Mouse (Mus musculus) adrenal gland, adult 2 months (tissue): ENCODE data around the gene Cep152. TPM values are rescaled to one million over a fixed set of nuclear protein-coding genes. Genes with fewer than 3 reads are reported as not detected.

Experiments
- DNase-seq: peaks from one replicate; pipeline ENCODE4 v3.0.0; 2021
- polyA plus RNA-seq: library from polyadenylated mRNA; depleted of rRNA; stranded (reverse); fragments of >200 nt; gene quantifications from 2 replicates; pipeline ENCODE4 v1.2.3, GENCODE M21; 2012; rRNA removed
- total RNA-seq, 2 experiments: library from RNA; stranded (reverse); gene quantifications; 2 replicates each; pipeline ENCODE4 v1.2.3; 2021

The Cep152 gene
- total and polyA plus RNA-seq, 3 experiments = 0.64 to 2.8 (median 2.4) TPM

GRCm38 (mm10) chr2:125558634-125559589, 66.0 kb downstream of the Cep152 start:
- DNase-seq = no peak

GRCm38 (mm10) chr2:125555830-125556229, 69.1 kb downstream of the Cep152 start:
- DNase-seq = no peak

GRCm38 (mm10) chr2:125548806-125549578, 75.9 kb downstream of the Cep152 start:
- no peak for DNase-seq

GRCm38 (mm10) chr2:125544986-125545385, 79.9 kb downstream of the Cep152 start:
- no peak for DNase-seq

GRCm38 (mm10) chr2:125543646-125544045, 81.3 kb downstream of the Cep152 start:
- no peak for DNase-seq

GRCm38 (mm10) chr2:125541451-125541850, 83.5 kb downstream of the Cep152 start:
- DNase-seq = no peak

GRCm38 (mm10) chr2:125540579-125540978, 84.3 kb downstream of the Cep152 start:
- DNase-seq = no peak

- no peak for DNase-seq
Measured at GRCm38 (mm10) chr2:125539640-125540039, 85.3 kb downstream of the Cep152 start.

- no peak for DNase-seq
Measured at GRCm38 (mm10) chr2:125530665-125531064, 94.2 kb downstream of the Cep152 start.

- no peak for DNase-seq
Measured at GRCm38 (mm10) chr2:125526566-125526965, 98.3 kb downstream of the Cep152 start.

GRCm38 (mm10) chr2:125525484-125525883, 99.4 kb downstream of the Cep152 start:
- DNase-seq = no peak

GRCm38 (mm10) chr2:125516594-125516993, 108.3 kb downstream of the Cep152 start:
- DNase-seq = peak; percentile 20

GRCm38 (mm10) chr2:125515291-125516057, 109.4 kb downstream of the Cep152 start:
- no peak for DNase-seq

- peak; percentile 9 for DNase-seq
Measured at GRCm38 (mm10) chr2:125514391-125514790, 110.5 kb downstream of the Cep152 start.

Other genes with a start within 250 kb of the Cep152 start
- gene Gm9913, start 120.0 kb downstream of the Cep152 start, total RNA-seq = not detected
- gene Gm9913, start 120.0 kb downstream of the Cep152 start, polyA plus RNA-seq = 0.33 TPM in 1 of 2 replicates, not detected in the other
- 10 to 100 TPM; 18.5 to 26.0 TPM for gene Fbn1, start 117.1 kb downstream of the Cep152 start, total RNA-seq
- 3.4 and 5.0 TPM in 2 replicates for gene Fbn1, start 117.1 kb downstream of the Cep152 start, polyA plus RNA-seq
- 100 to 1,000 TPM in 1 of 2 experiments, 10 to 100 TPM in 1; 98.6 to 141 TPM for gene Eid1, start 48.0 kb upstream of the Cep152 start, total RNA-seq
- 28.9 and 29.6 TPM in 2 replicates for gene Eid1, start 48.0 kb upstream of the Cep152 start, polyA plus RNA-seq
- gene Shc4, start 99.0 kb upstream of the Cep152 start, total RNA-seq = 1 to 10 TPM; 2.4 to 3.6 TPM
- 0.82 and 1.4 TPM in 2 replicates for gene Shc4, start 99.0 kb upstream of the Cep152 start, polyA plus RNA-seq
- 10 to 100 TPM; 55.2 to 56.7 TPM for gene Secisbp2l, start 157.8 kb upstream of the Cep152 start, total RNA-seq
- gene Secisbp2l, start 157.8 kb upstream of the Cep152 start, polyA plus RNA-seq = 8.8 and 13.3 TPM in 2 replicates
- gene Galk2, start 234.0 kb upstream of the Cep152 start, total RNA-seq = 10 to 100 TPM; 54.3 to 71.8 TPM
- gene Galk2, start 234.0 kb upstream of the Cep152 start, polyA plus RNA-seq = 17.2 and 21.0 TPM in 2 replicates
- gene Cops2, start 234.0 kb upstream of the Cep152 start, total RNA-seq = 100 to 1,000 TPM; 174 to 183 TPM
- 1.4 TPM in 2 replicates for gene Cops2, start 234.0 kb upstream of the Cep152 start, polyA plus RNA-seq